Mouse (Mus musculus) forebrain, postnatal 0 days (tissue): ENCODE results near the gene Pold2. TPM values are rescaled to one million over a fixed set of nuclear protein-coding genes. Genes with fewer than 3 reads are reported as not detected.

Experiments
- ATAC-seq: fragments of 200-750 bp; cut with Nextera tagmentation; 2 replicates; pipeline ENCODE4 v1.8.0; 2017; ENCODE audit warnings: mild to moderate bottlenecking, moderate library complexity
- DNase-seq: peaks from one replicate; pipeline ENCODE4 v3.0.0-alpha.2; 2015
- H3K27ac ChIP-seq: fragments of 300-500 bp; sonication (generic); 2 replicates; pipeline ENCODE4 v1.5.1; 2014; ENCODE audit warnings: low read depth, mild to moderate bottlenecking, antibody characterized with exemption, low read length, moderate library complexity, mixed read lengths
- H3K27me3 ChIP-seq: fragments of 300-500 bp; sonication (generic); 2 replicates; pipeline ENCODE4 v1.6.1; 2014; ENCODE audit warnings: mild to moderate bottlenecking, low read length, mixed read lengths; ENCODE audit not compliant: insufficient read depth
- H3K36me3 ChIP-seq: fragments of 300-500 bp; sonication (generic); 2 replicates; pipeline ENCODE4 v1.6.1; 2014; ENCODE audit warnings: mild to moderate bottlenecking, moderate library complexity; ENCODE audit not compliant: insufficient read depth
- H3K4me1 ChIP-seq: fragments of 300-500 bp; sonication (generic); 2 replicates; pipeline ENCODE4 v1.6.1; 2014; ENCODE audit warnings: antibody characterized with exemption; ENCODE audit not compliant: insufficient read depth
- H3K4me2 ChIP-seq: fragments of 300-500 bp; sonication (generic); 2 replicates; pipeline ENCODE4 v1.6.1; 2014; ENCODE audit warnings: low read depth, mild to moderate bottlenecking, moderate library complexity
- H3K4me3 ChIP-seq: fragments of 300-500 bp; sonication (generic); 2 replicates; pipeline ENCODE4 v1.5.1; 2014; ENCODE audit warnings: low read depth, low read length, mixed read lengths
- H3K9ac ChIP-seq: fragments of 300-500 bp; sonication (generic); 2 replicates; pipeline ENCODE4 v1.6.1; 2014; ENCODE audit warnings: mild to moderate bottlenecking
- H3K9me3 ChIP-seq: fragments of 300-500 bp; sonication (generic); 2 replicates; pipeline ENCODE4 v1.6.1; 2016; ENCODE audit warnings: low read length
- CTCF ChIP-seq: sonication (generic); IDR thresholded peaks from 2 replicates; pipeline ENCODE4 v1.5.1; 2016; ENCODE audit warnings: antibody characterized with exemption, control low read depth, low read depth
- WGBS: fragments of 180-500 bp; shearing (Covaris S2); extraction: QIAGEN DNeasy Blood & Tissue Kit; methylation state at CpG from one replicate; pipeline ENCODE4 v1.1.7; 2014; 5-methylcytosine and 5-hydroxymethylcytosine counted together
- polyA plus RNA-seq: library from polyadenylated mRNA; unstranded; fragments of >200 nt; fragmentation: Nextera tagmentation; extraction: Ambion mirVana; gene quantifications from 2 replicates; pipeline ENCODE4 v1.2.1, GENCODE M21; 2015
- total RNA-seq: library from RNA; depleted of rRNA; stranded (reverse); fragments of >200 nt; gene quantifications from 2 replicates; pipeline ENCODE4 v1.2.3, GENCODE M21; 2014; rRNA removed

The Pold2 gene
- total RNA-seq (20.4 and 29.0 TPM in 2 replicates), polyA plus RNA-seq (48.0 and 51.3 TPM in 2 replicates)

DNA sequence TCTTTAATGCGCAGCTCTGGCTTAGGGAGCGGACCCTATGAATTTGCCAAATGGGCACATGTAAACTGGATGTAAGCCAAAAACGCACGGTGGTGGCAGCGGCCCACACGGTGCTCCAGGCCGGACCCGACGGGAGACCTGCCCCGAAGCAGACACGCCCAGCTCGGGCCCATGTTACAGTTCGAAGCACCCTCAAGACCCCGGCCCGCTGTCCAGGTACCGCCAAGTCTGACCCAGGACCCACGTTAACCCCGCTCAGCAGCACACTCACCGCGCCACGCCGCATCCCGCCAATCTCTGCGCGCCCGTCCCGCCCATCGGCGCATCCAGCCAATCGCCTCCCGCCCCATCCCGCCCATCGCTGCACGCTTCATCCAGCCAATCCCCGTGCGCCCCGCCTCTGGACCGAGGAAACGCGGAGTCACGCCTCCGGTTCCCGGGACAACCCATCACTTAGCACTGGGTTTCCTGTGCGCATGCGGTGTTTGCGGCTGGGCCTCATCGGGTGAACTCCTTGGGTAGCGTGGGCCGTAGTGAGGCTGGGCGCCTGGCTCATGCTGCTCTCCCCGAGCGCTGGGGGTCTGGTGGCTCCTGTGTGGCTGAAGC, at the start of gene Pold2:
Gene Pold2, minus strand, starts transcription at position 372 of the 606 bp plus-strand sequence.
- Histone ChIP-seq H3K4me3 (peak within 1 kb of the TSS; percentile 67), H3K27ac (peak within 1 kb of the TSS; percentile 67; the same call in 1 of the 2 replicates), H3K4me1 (peaks cover 12% of the 10 kb centered on the region; the same call in 1 of the 2 replicates), H3K9ac (peak within 1 kb of the TSS; percentile 56), H3K36me3 (peaks cover 17% of the 10 kb centered on the region), H3K27me3 (no peaks in the 10 kb centered on the region), H3K4me2 (peak within 1 kb of the TSS; percentile 73), H3K9me3 (no peaks in the 10 kb centered on the region)
- peak; percentile 100 for ATAC-seq
- WGBS, result under 1% methylated on average over 52 of the region's 52 CpGs
- TF ChIP-seq CTCF, result no peak
- DNase-seq, result peak; percentile 98

GRCm38 (mm10) chr11:5926696-5927220, 48.7 kb upstream of the Pold2 start:
- no peak for TF ChIP-seq CTCF
- Histone ChIP-seq H3K36me3 (no peaks in the 10 kb centered on the region), H3K9ac (no peak overlapping the region), H3K4me1 (no peaks in the 10 kb centered on the region), H3K27ac (no peak overlapping the region), H3K9me3 (no peaks in the 10 kb centered on the region), H3K4me3 (no peak overlapping the region), H3K27me3 (no peaks in the 10 kb centered on the region), H3K4me2 (no peak overlapping the region)
- 83% methylated on average over 3 of the region's 3 CpGs for WGBS
- DNase-seq (no peak), ATAC-seq (no peak)

DNA sequence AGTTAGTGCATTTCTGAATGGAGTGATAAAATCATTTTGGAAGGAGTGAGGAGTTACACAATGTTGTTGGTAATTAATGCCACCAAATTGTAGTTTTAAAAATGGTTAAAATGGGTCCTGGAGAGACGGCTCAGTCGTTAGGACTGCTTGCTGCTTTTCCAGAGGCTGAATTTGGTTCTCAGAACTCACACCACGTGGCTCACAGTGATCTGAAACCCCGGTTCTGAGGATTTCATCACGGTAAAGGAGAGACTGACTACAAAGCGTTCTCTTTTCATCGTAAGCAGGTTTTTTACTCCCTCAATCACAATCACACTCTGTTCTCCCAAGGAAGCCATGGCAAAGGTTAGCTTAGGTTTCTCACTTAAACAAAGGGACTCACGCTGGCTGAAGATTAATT, 46.6 kb upstream of the Pold2 start:
- no peaks in the 10 kb centered on the region for H3K9me3 ChIP-seq
- ATAC-seq (no peak), DNase-seq (no peak)
- 51% methylated on average over 8 of the region's 8 CpGs for WGBS
- no peak overlapping the region for H3K27ac ChIP-seq
- no peak overlapping the region for H3K4me3 ChIP-seq
- H3K4me2 ChIP-seq, result no peak overlapping the region
- no peak for TF ChIP-seq CTCF
- H3K27me3 ChIP-seq, result no peaks in the 10 kb centered on the region
- no peak overlapping the region for H3K9ac ChIP-seq
- no peaks in the 10 kb centered on the region for H3K36me3 ChIP-seq
- no peaks in the 10 kb centered on the region for H3K4me1 ChIP-seq

- Histone ChIP-seq H3K4me3 (no peak overlapping the region), H3K4me2 (no peak overlapping the region), H3K4me1 (no peaks in the 10 kb centered on the region), H3K9me3 (no peaks in the 10 kb centered on the region), H3K36me3 (no peaks in the 10 kb centered on the region), H3K27me3 (no peaks in the 10 kb centered on the region), H3K27ac (no peak overlapping the region), H3K9ac (no peak overlapping the region)
- ATAC-seq (no peak), DNase-seq (no peak)
- TF ChIP-seq CTCF, result no peak
- 51% methylated on average over 17 of the region's 17 CpGs for WGBS
These were observed 42.4 kb upstream of the Pold2 start for GRCm38 (mm10) chr11:5920323-5920960.

DNA sequence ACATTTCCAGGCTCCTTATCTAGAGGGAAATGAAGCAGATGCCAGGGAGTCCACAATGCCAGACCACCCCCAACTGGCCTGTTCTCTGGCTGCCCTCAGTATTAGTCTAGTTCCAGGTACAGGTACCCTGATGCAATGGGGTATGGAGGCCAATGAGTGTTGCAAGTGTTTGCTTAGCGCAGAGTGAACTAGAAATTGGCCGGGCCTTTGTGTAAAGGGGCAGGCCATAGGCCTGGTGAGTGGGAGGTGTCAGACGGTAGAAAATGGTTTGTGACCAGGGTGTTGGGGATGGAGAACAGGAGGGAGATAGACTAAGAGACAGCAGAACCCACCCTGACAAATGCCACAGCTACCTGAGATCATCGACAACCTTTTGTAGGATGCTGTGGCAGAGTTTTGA, 41.5 kb upstream of the Pold2 start:
- Histone ChIP-seq H3K36me3 (no peaks in the 10 kb centered on the region), H3K4me1 (no peaks in the 10 kb centered on the region), H3K9me3 (no peaks in the 10 kb centered on the region), H3K4me3 (no peak overlapping the region), H3K4me2 (no peak overlapping the region), H3K27ac (no peak overlapping the region), H3K27me3 (no peaks in the 10 kb centered on the region), H3K9ac (no peak overlapping the region)
- ATAC-seq, result no peak
- WGBS, result 93% methylated on average over 4 of the region's 4 CpGs
- TF ChIP-seq CTCF, result no peak
- no peak for DNase-seq

- no peak overlapping the region for H3K4me3 ChIP-seq
- 69% methylated on average over 2 of the region's 2 CpGs for WGBS
- no peak for TF ChIP-seq CTCF
- no peaks in the 10 kb centered on the region for H3K9me3 ChIP-seq
- H3K9ac ChIP-seq, result no peak overlapping the region
- no peak overlapping the region for H3K4me2 ChIP-seq
- H3K27ac ChIP-seq, result no peak overlapping the region
- no peaks in the 10 kb centered on the region for H3K4me1 ChIP-seq
- no peaks in the 10 kb centered on the region for H3K36me3 ChIP-seq
- no peaks in the 10 kb centered on the region for H3K27me3 ChIP-seq
- DNase-seq (no peak), ATAC-seq (no peak)
These were observed 40.0 kb upstream of the Pold2 start for GRCm38 (mm10) chr11:5918111-5918510.

DNA sequence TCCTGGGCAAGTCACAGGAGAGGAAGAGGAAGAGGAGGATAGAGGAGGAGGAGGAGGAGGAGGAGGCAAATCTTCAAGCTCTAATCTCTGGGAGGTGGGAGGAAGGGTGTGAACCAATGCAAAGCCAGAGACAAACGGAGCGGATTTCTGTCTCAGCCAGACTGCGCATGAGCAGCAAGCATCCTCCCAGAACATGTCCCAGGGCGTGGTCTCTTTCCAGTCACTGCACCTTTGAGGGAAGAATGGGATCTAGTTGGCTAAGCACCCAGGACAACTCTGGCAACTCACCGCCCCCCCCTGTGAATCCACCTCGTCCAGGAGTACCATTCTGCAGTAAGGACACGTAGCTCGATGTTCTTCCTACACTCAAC, 38.1 kb upstream of the Pold2 start:
- no peaks in the 10 kb centered on the region for H3K36me3 ChIP-seq
- H3K4me2 ChIP-seq, result no peak overlapping the region
- no peak overlapping the region for H3K4me3 ChIP-seq
- no peak overlapping the region for H3K27ac ChIP-seq
- WGBS, result 65% methylated on average over 8 of the region's 8 CpGs
- no peak overlapping the region for H3K9ac ChIP-seq
- H3K9me3 ChIP-seq, result no peaks in the 10 kb centered on the region
- H3K27me3 ChIP-seq, result no peaks in the 10 kb centered on the region
- H3K4me1 ChIP-seq, result no peaks in the 10 kb centered on the region
- DNase-seq (no peak), ATAC-seq (no peak)
- TF ChIP-seq CTCF, result no peak
